Mouse (Mus musculus): ENCODE data around the gene Mapk12. TPM values are rescaled to one million over a fixed set of nuclear protein-coding genes. Genes with fewer than 3 reads are reported as not detected.

Gene Mapk12
- polyA plus RNA-seq, 1 experiment from 2014 or later = 19.1 TPM

- Histone ChIP-seq H3K9me3 (replicated peaks) (no peaks in the 10 kb centered on the region), H3K27ac (peak within 1 kb of the TSS; percentile 75), H3K4me2 (peak within 1 kb of the TSS; percentile 96), H3K4me3 (peak within 1 kb of the TSS; percentile 98), H3K36me3 (peaks cover 15% of the 10 kb centered on the region), H3K4me1 (replicated peaks) (peaks cover 43% of the 10 kb centered on the region), H3K9ac (peak within 1 kb of the TSS; percentile 91), H3K27me3 (no peaks in the 10 kb centered on the region)
- under 1% methylated on average over 47 of the region's 47 CpGs for WGBS
- ATAC-seq (replicated peaks; ENCODE audit: insufficient number of reproducible peaks, insufficient read depth, low FRiP score, low read depth) = peak; percentile 83
Observed at GRCm38 (mm10) chr15:89122649-89123366, 17.7 kb downstream of the Mapk12 start, which contains the start of gene Tubgcp6. TSS of gene Tubgcp6 (minus strand) at chr15:89123112.

- Histone ChIP-seq H3K27ac (no peak overlapping the region), H3K4me1 (replicated peaks) (peaks cover 28% of the 10 kb centered on the region), H3K4me2 (no peak overlapping the region), H3K9me3 (replicated peaks) (no peaks in the 10 kb centered on the region), H3K36me3 (peaks cover 33% of the 10 kb centered on the region), H3K27me3 (no peaks in the 10 kb centered on the region), H3K9ac (no peak overlapping the region), H3K4me3 (no peak overlapping the region)
- ATAC-seq (replicated peaks; ENCODE audit: insufficient number of reproducible peaks, insufficient read depth, low FRiP score, low read depth) = no peak
Observed at GRCm38 (mm10) chr15:89118007-89118406, 22.5 kb downstream of the Mapk12 start.

- 58% methylated on average over 9 of the region's 9 CpGs for whole genome bisulfite sequencing
- H3K27ac ChIP-seq = no peak overlapping the region
- H3K4me3 ChIP-seq = no peak overlapping the region
- no peak overlapping the region for H3K4me2 ChIP-seq
- peaks cover 83% of the 10 kb centered on the region for H3K36me3 ChIP-seq
- no peaks in the 10 kb centered on the region for H3K9me3 ChIP-seq (replicated peaks)
- no peaks in the 10 kb centered on the region for H3K27me3 ChIP-seq
- 0 out of 2 replicates have a peak, but pooled peaks have one; percentile 50 for ATAC-seq (replicated peaks; ENCODE audit: insufficient number of reproducible peaks, insufficient read depth, low FRiP score, low read depth)
- H3K4me1 ChIP-seq (replicated peaks) = peaks cover 4% of the 10 kb centered on the region; the same call in 1 of the 2 replicates
- no peak overlapping the region for H3K9ac ChIP-seq
Observed at GRCm38 (mm10) chr15:89110147-89110546, 30.4 kb downstream of the Mapk12 start.

- no peaks in the 10 kb centered on the region for H3K27me3 ChIP-seq
- peaks cover 4% of the 10 kb centered on the region; the same call in 1 of the 2 replicates for H3K4me1 ChIP-seq (replicated peaks)
- ATAC-seq (replicated peaks; ENCODE audit: insufficient number of reproducible peaks, insufficient read depth, low FRiP score, low read depth) = no peak
- no peak overlapping the region for H3K4me3 ChIP-seq
- no peak overlapping the region for H3K27ac ChIP-seq
- H3K4me2 ChIP-seq = no peak overlapping the region
- H3K36me3 ChIP-seq = peaks cover 86% of the 10 kb centered on the region
- WGBS = 89% methylated on average over 1 of the region's 1 CpGs
- no peaks in the 10 kb centered on the region for H3K9me3 ChIP-seq (replicated peaks)
- H3K9ac ChIP-seq = no peak overlapping the region
Observed at GRCm38 (mm10) chr15:89106976-89107375, 33.5 kb downstream of the Mapk12 start.

GRCm38 (mm10) chr15:89106073-89106472 is 34.4 kb downstream of the Mapk12 start:
- ATAC-seq (replicated peaks; ENCODE audit: insufficient number of reproducible peaks, insufficient read depth, low FRiP score, low read depth) = no peak
- peaks cover 4% of the 10 kb centered on the region; the same call in 1 of the 2 replicates for H3K4me1 ChIP-seq (replicated peaks)
- H3K4me3 ChIP-seq = no peak overlapping the region
- no peak overlapping the region for H3K9ac ChIP-seq
- 89% methylated on average over 13 of the region's 13 CpGs for WGBS
- no peaks in the 10 kb centered on the region for H3K9me3 ChIP-seq (replicated peaks)
- no peak overlapping the region for H3K4me2 ChIP-seq
- H3K27ac ChIP-seq = no peak overlapping the region
- peaks cover 88% of the 10 kb centered on the region for H3K36me3 ChIP-seq
- H3K27me3 ChIP-seq = no peaks in the 10 kb centered on the region

- WGBS = 95% methylated on average over 8 of the region's 8 CpGs
- no peak overlapping the region for H3K4me2 ChIP-seq
- no peak overlapping the region for H3K4me3 ChIP-seq
- H3K9me3 ChIP-seq (replicated peaks) = no peaks in the 10 kb centered on the region
- H3K4me1 ChIP-seq (replicated peaks) = no peaks in the 10 kb centered on the region
- ATAC-seq (replicated peaks; ENCODE audit: insufficient number of reproducible peaks, insufficient read depth, low FRiP score, low read depth) = no peak
- H3K9ac ChIP-seq = no peak overlapping the region
- no peaks in the 10 kb centered on the region for H3K27me3 ChIP-seq
- H3K36me3 ChIP-seq = peaks cover 91% of the 10 kb centered on the region
- H3K27ac ChIP-seq = no peak overlapping the region
Observed at GRCm38 (mm10) chr15:89104425-89104824, 36.1 kb downstream of the Mapk12 start.

- Histone ChIP-seq H3K9ac (no peak overlapping the region), H3K27ac (no peak overlapping the region), H3K36me3 (peaks cover 91% of the 10 kb centered on the region), H3K27me3 (no peaks in the 10 kb centered on the region), H3K4me1 (replicated peaks) (no peaks in the 10 kb centered on the region), H3K4me2 (no peak overlapping the region), H3K4me3 (no peak overlapping the region), H3K9me3 (replicated peaks) (no peaks in the 10 kb centered on the region)
- ATAC-seq (replicated peaks; ENCODE audit: insufficient number of reproducible peaks, insufficient read depth, low FRiP score, low read depth) = no peak
- WGBS = 88% methylated on average over 10 of the region's 10 CpGs
Observed at GRCm38 (mm10) chr15:89103921-89104320, 36.6 kb downstream of the Mapk12 start.

- H3K27me3 ChIP-seq = no peaks in the 10 kb centered on the region
- no peaks in the 10 kb centered on the region for H3K4me1 ChIP-seq (replicated peaks)
- no peak overlapping the region for H3K4me3 ChIP-seq
- H3K27ac ChIP-seq = no peak overlapping the region
- no peak overlapping the region for H3K9ac ChIP-seq
- no peak for ATAC-seq (replicated peaks; ENCODE audit: insufficient number of reproducible peaks, insufficient read depth, low FRiP score, low read depth)
- H3K36me3 ChIP-seq = peaks cover 91% of the 10 kb centered on the region
- H3K4me2 ChIP-seq = no peak overlapping the region
- no peaks in the 10 kb centered on the region for H3K9me3 ChIP-seq (replicated peaks)
- WGBS = 79% methylated on average over 5 of the region's 5 CpGs
Observed at GRCm38 (mm10) chr15:89102646-89103045, 37.9 kb downstream of the Mapk12 start.

GRCm38 (mm10) chr15:89100823-89101222 is 39.7 kb downstream of the Mapk12 start:
- no peak for ATAC-seq (replicated peaks; ENCODE audit: insufficient number of reproducible peaks, insufficient read depth, low FRiP score, low read depth)
- H3K9ac ChIP-seq = no peak overlapping the region
- H3K9me3 ChIP-seq (replicated peaks) = no peaks in the 10 kb centered on the region
- no peak overlapping the region for H3K4me3 ChIP-seq
- 90% methylated on average over 12 of the region's 12 CpGs for WGBS
- no peaks in the 10 kb centered on the region for H3K4me1 ChIP-seq (replicated peaks)
- H3K36me3 ChIP-seq = peaks cover 91% of the 10 kb centered on the region
- H3K27ac ChIP-seq = no peak overlapping the region
- no peaks in the 10 kb centered on the region for H3K27me3 ChIP-seq
- no peak overlapping the region for H3K4me2 ChIP-seq

GRCm38 (mm10) chr15:89098616-89099015 is 41.9 kb downstream of the Mapk12 start:
- Histone ChIP-seq H3K36me3 (peaks cover 91% of the 10 kb centered on the region), H3K4me2 (no peak overlapping the region)

GRCm38 (mm10) chr15:89097450-89097849 is 43.1 kb downstream of the Mapk12 start:
- Histone ChIP-seq H3K27me3 (no peaks in the 10 kb centered on the region), H3K4me3 (no peak overlapping the region), H3K4me2 (no peak overlapping the region), H3K9ac (no peak overlapping the region), H3K9me3 (replicated peaks) (no peaks in the 10 kb centered on the region), H3K4me1 (replicated peaks) (no peaks in the 10 kb centered on the region), H3K27ac (no peak overlapping the region), H3K36me3 (peaks cover 99% of the 10 kb centered on the region)
- no peak for ATAC-seq (replicated peaks; ENCODE audit: insufficient number of reproducible peaks, insufficient read depth, low FRiP score, low read depth)
- WGBS = 86% methylated on average over 5 of the region's 5 CpGs

More at GRCm38 (mm10) chr15:89098616-89099015, 41.9 kb downstream of the Mapk12 start:
- ATAC-seq (replicated peaks; ENCODE audit: insufficient number of reproducible peaks, insufficient read depth, low FRiP score, low read depth) = no peak
- H3K9me3 ChIP-seq (replicated peaks) = no peaks in the 10 kb centered on the region
- H3K4me3 ChIP-seq = no peak overlapping the region
- 84% methylated on average over 7 of the region's 7 CpGs for WGBS
- no peak overlapping the region for H3K9ac ChIP-seq
- H3K4me1 ChIP-seq (replicated peaks) = no peaks in the 10 kb centered on the region
- H3K27ac ChIP-seq = no peak overlapping the region
- no peaks in the 10 kb centered on the region for H3K27me3 ChIP-seq

- peaks cover 53% of the 10 kb centered on the region for H3K36me3 ChIP-seq
Observed at GRCm38 (mm10) chr15:89092181-89092580, 48.3 kb downstream of the Mapk12 start.

More at GRCm38 (mm10) chr15:89092181-89092580, 48.3 kb downstream of the Mapk12 start:
- Histone ChIP-seq H3K4me3 (no peak overlapping the region), H3K27ac (no peak overlapping the region), H3K4me2 (no peak overlapping the region), H3K9ac (no peak overlapping the region), H3K4me1 (replicated peaks) (peaks cover 19% of the 10 kb centered on the region), H3K27me3 (no peaks in the 10 kb centered on the region), H3K9me3 (replicated peaks) (no peaks in the 10 kb centered on the region)
- WGBS = 77% methylated on average over 5 of the region's 5 CpGs
- ATAC-seq (replicated peaks; ENCODE audit: insufficient number of reproducible peaks, insufficient read depth, low FRiP score, low read depth) = no peak
